Mouse (Mus musculus) heart, adult 2 months (tissue): ENCODE measurements at regions not wholly inside any gene's neighbourhood (a gene's known extent, or its start where the extent isn't known, plus 50 kb on each side); places are given as distances from the start of the nearest gene placed in this dataset.

Experiments used
- DNase-seq, 2 experiments: peaks; one replicate each; pipeline ENCODE4 v3.0.0; 2021
- H3K27ac ChIP-seq: fragments of 200-600 bp; 2 replicates; pipeline ENCODE4 v1.8.1; 2022
- H3K27me3 ChIP-seq: fragments of 200-500 bp; 2 replicates; pipeline ENCODE4 v1.6.1; 2012; ENCODE audit warnings: mild to moderate bottlenecking, low read length, inconsistent platforms, mixed read lengths; ENCODE audit not compliant: control insufficient read depth, insufficient read depth
- H3K36me3 ChIP-seq: fragments of 200-500 bp; 2 replicates; pipeline ENCODE4 v1.6.1; 2012; ENCODE audit warnings: low read length, inconsistent platforms; ENCODE audit not compliant: control insufficient read depth, insufficient read depth
- H3K4me1 ChIP-seq: fragments of 200-500 bp; 2 replicates; pipeline ENCODE4 v1.6.1; 2011; ENCODE audit warnings: low read length; ENCODE audit not compliant: control insufficient read depth, insufficient read depth
- H3K4me3 ChIP-seq: fragments of 200-600 bp; 2 replicates; pipeline ENCODE4 v1.8.1; 2022
- H3K79me2 ChIP-seq: fragments of 200-500 bp; replicated peaks from 2 replicates; pipeline ENCODE4 v1.6.1; 2012; ENCODE audit warnings: mild to moderate bottlenecking, inconsistent platforms, low read length, moderate library complexity, mixed read lengths; ENCODE audit not compliant: control insufficient read depth, insufficient read depth
- H3K9ac ChIP-seq: fragments of 200-500 bp; 2 replicates; pipeline ENCODE4 v1.6.1; 2012; ENCODE audit warnings: low read depth, mild to moderate bottlenecking, control low read depth, inconsistent platforms, low read length, mixed read lengths
- CTCF ChIP-seq: fragments of 200-600 bp; IDR thresholded peaks from 2 replicates; pipeline ENCODE4 v1.8.1; 2022; ENCODE audit warnings: antibody characterized with exemption, mild to moderate bottlenecking, moderate library complexity
- EP300 ChIP-seq: fragments of 200-500 bp; IDR thresholded peaks from 2 replicates; pipeline ENCODE4 v1.6.1; 2011; ENCODE audit warnings: low read depth, low read length, control low read depth; ENCODE audit not compliant: insufficient read depth
- POLR2A ChIP-seq: fragments of 200-500 bp; IDR thresholded peaks from 2 replicates; pipeline ENCODE4 v1.6.1; 2011; ENCODE audit warnings: mild to moderate bottlenecking, low read depth, low read length, control low read depth; ENCODE audit not compliant: insufficient read depth
- WGBS: fragments of 180-500 bp; shearing (Covaris S2); methylation state at CpG from one replicate; pipeline ENCODE4 v1.1.7; 2018; 5-methylcytosine and 5-hydroxymethylcytosine counted together
- intact Hi-C: fragments of 180-260 bp; cut with DNase I; formaldehyde crosslinking; loops from one replicate; pipeline ENCODE4 v1.15.1; 2025

DNA sequence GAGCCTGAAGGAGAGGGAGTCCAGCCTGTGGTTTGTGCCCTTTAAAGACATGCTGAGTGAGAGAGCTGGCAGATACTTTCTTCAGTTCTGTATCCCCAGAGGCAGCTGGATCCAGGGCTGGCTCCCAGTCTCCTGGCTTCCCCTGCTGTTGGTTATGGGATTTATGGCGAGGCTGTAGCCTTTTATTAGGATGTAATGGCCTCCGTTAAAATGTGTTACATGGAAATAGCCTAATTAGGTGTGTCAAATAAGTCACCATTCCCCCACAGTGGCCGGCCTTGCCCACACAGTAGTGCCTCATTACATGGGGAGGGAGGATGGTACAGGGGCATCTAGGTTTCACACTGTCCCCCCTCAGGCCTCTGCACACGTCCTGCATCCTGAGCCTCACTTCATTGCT, 230.8 kb downstream of the Rplp1 start:
- intact Hi-C loops = no loop called here
- DNase-seq = no peak
- TF ChIP-seq EP300 (no peak), POLR2A (no peak), CTCF (no peak)
- 87% methylated on average over 4 of the region's 4 CpGs for WGBS
- Histone ChIP-seq H3K79me2 (no peaks in the 10 kb centered on the region), H3K4me3 (no peak overlapping the region), H3K36me3 (no peaks in the 10 kb centered on the region), H3K4me1 (peaks cover 3% of the 10 kb centered on the region; the same call in 1 of the 2 replicates), H3K9ac (no peak overlapping the region), H3K27ac (no peak overlapping the region), H3K27me3 (no peaks in the 10 kb centered on the region)

DNA sequence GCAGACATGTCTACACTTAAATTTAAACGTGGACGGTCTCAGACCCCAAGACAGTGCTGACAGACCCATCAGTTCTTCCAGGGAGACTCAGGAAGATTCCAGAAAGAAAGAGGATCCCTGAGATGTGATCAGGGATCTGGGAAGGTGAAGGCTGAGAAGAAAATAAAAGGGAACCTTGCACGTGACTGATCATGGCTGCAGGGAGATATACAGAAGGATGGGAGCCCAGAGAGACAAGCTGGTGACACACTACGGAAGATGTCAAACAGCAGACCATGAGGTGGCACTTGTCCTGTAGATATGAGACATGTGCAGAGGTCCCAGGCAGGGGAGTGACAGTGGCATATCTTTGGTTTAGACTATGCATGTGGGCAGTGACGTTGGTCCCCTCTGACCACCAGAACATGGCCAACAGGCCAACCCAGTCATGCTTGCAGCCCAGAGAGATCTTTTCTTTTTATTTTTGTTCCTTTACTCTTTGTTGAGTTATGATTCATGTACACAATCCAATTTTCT, 231.5 kb downstream of the Rplp1 start:
- TF ChIP-seq EP300 (no peak), CTCF (no peak), POLR2A (no peak)
- Histone ChIP-seq H3K79me2 (no peaks in the 10 kb centered on the region), H3K9ac (no peak overlapping the region), H3K4me3 (no peak overlapping the region), H3K4me1 (peaks cover 3% of the 10 kb centered on the region; the same call in 1 of the 2 replicates), H3K27ac (no peak overlapping the region), H3K36me3 (no peaks in the 10 kb centered on the region), H3K27me3 (no peaks in the 10 kb centered on the region)
- WGBS = 80% methylated on average over 5 of the region's 5 CpGs
- DNase-seq = no peak
- intact Hi-C loops = no loop called here

DNA sequence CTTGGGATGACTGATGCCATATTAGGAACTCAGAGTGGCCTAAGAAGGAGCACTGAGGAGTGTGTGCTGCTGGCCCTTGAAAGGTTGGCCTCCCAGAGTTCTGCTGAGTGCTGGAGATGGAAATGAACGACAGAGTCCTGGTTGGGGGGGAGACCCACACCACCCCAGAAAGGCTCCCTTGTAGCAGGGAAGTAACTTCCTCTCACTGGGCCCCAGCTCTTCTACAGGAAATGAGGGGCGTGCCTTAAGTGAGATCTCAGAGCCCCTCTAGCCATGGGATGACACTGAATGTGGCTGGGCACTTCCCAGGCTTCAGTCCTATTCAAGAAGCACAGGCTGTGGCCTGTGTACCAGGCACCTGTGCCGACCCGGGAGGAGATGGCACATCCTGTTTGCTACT, 232.0 kb downstream of the Rplp1 start:
- Histone ChIP-seq H3K4me3 (no peak overlapping the region), H3K9ac (no peak overlapping the region), H3K27ac (no peak overlapping the region), H3K79me2 (no peaks in the 10 kb centered on the region), H3K27me3 (no peaks in the 10 kb centered on the region), H3K4me1 (peaks cover 3% of the 10 kb centered on the region; the same call in 1 of the 2 replicates), H3K36me3 (no peaks in the 10 kb centered on the region)
- no peak for TF ChIP-seq POLR2A
- no peak for TF ChIP-seq CTCF
- TF ChIP-seq EP300 = no peak
- 51% methylated on average over 4 of the region's 4 CpGs for WGBS
- intact Hi-C loops = no loop called here
- DNase-seq = no peak

DNA sequence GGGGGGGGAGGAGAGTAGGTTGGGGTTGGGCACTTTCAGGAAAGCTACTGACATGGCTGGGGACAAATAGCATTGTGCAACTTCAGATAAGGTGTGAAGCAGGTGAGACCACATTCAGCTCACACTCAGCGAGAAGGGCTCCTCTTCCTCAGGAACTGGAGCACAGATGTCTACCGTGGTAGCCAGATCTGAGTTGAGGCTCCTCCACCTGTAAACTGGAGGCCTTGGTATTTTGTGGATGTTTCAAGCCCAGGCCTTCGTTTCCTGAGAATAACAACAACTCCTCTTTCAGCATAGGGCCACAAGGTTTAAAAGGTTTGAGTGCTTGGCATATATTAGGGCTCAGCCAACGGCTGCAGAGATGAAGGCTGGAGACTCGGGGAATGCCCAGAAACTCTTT, 232.9 kb downstream of the Rplp1 start:
- WGBS = 60% methylated on average over 5 of the region's 5 CpGs
- H3K4me3 ChIP-seq = no peak overlapping the region

DNA sequence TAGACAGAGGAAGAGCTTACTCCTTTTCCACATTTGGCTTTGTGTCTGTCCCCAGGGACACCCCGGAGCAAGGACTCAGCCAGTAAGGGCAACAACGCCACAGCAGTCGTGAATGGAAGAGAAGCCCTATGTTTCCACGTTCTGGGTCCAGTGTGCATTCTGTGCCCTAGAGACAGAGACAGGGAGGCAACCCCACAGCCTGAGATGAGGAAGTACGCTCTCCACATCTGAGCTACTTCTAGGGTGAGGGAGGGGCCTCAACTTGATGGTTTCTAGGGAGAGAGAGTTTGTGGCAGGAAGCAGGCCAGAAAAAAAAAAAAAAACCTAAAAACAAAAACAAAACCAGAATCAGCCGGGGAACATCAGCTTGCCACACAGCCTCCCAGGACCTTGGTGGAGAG, 233.4 kb downstream of the Rplp1 start:
- H3K27ac ChIP-seq = no peak overlapping the region
- no peak for TF ChIP-seq POLR2A
- TF ChIP-seq EP300 = no peak
- no peak for TF ChIP-seq CTCF
- peak in 1 of 2 experiments; percentile 45 for DNase-seq
- intact Hi-C loops = no loop called here
- H3K36me3 ChIP-seq = no peaks in the 10 kb centered on the region
- H3K27me3 ChIP-seq = no peaks in the 10 kb centered on the region
- 32% methylated on average over 6 of the region's 6 CpGs for WGBS
- peaks cover 3% of the 10 kb centered on the region; the same call in 1 of the 2 replicates for H3K4me1 ChIP-seq
- H3K79me2 ChIP-seq = no peaks in the 10 kb centered on the region
- H3K4me3 ChIP-seq = no peak overlapping the region
- H3K9ac ChIP-seq = no peak overlapping the region

More for the DNA sequence above, 232.9 kb downstream of the Rplp1 start:
- Histone ChIP-seq H3K36me3 (no peaks in the 10 kb centered on the region), H3K4me1 (peaks cover 3% of the 10 kb centered on the region; the same call in 1 of the 2 replicates), H3K27me3 (no peaks in the 10 kb centered on the region), H3K9ac (no peak overlapping the region), H3K27ac (no peak overlapping the region), H3K79me2 (no peaks in the 10 kb centered on the region)
- intact Hi-C loops = no loop called here
- TF ChIP-seq POLR2A (no peak), CTCF (no peak), EP300 (no peak)
- DNase-seq = no peak

DNA sequence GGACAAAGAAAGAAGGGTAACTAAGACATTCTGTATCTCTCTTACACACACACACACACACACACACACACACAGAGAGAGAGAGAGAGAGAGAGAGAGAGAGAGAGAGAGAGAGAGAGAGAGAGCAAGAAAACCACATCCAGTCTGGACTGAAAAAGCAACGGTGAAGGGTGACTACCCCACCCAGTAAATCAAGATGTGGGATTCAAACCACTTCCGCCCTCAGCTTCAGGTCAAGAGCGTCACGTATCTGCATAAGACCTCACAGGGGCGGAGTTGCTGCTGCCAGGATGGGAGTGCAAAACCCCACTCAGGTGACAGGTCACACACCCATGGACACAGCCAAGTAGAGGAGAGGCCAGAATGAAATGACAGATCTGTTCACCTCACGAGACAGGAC, 234.7 kb downstream of the Rplp1 start:
- Histone ChIP-seq H3K27me3 (no peaks in the 10 kb centered on the region), H3K4me1 (peaks cover 3% of the 10 kb centered on the region; the same call in 1 of the 2 replicates), H3K36me3 (no peaks in the 10 kb centered on the region), H3K9ac (no peak overlapping the region), H3K4me3 (no peak overlapping the region), H3K27ac (no peak overlapping the region), H3K79me2 (no peaks in the 10 kb centered on the region)
- TF ChIP-seq POLR2A (no peak), EP300 (no peak), CTCF (no peak)
- intact Hi-C loops = no loop called here
- peak in 1 of 2 experiments; percentile 38 for DNase-seq
- 83% methylated on average over 6 of the region's 6 CpGs for WGBS
